Mouse (Mus musculus): ENCODE measurements around the gene Dolk. TPM values are rescaled to one million over a fixed set of nuclear protein-coding genes. Genes with fewer than 3 reads are reported as not detected.

Gene Dolk
- 10 to 100 TPM in 1 of 2 experiments, 1 to 10 TPM in 1; 8.5 to 12.3 TPM for total RNA-seq (2023)

GRCm38 (mm10) chr2:30286192-30287026 lies at the start of gene Dolk, which contains the start of gene Nup188:
Dolk (minus strand) TSS chr2:30286334.
Nup188 (plus strand) TSS chr2:30286397.

GRCm38 (mm10) chr2:30280743-30281142 lies 5.4 kb downstream of the Dolk start, which contains the start of gene Gm28038:
Gm28038 (plus strand) TSS chr2:30281043.

GRCm38 (mm10) chr2:30265767-30266253 lies 20.3 kb downstream of the Dolk start, which contains the start of gene Phyhd1:
Phyhd1 (plus strand) TSS chr2:30266203.

GRCm38 (mm10) chr2:30240267-30240666 lies 45.9 kb downstream of the Dolk start, which contains the start of gene Gm28035:
Gm28035 (plus strand) TSS chr2:30240567.

GRCm38 (mm10) chr2:30237199-30237880 lies 48.8 kb downstream of the Dolk start, which contains the start of gene Lrrc8a:
Lrrc8a (plus strand) TSS chr2:30237715.

Other genes starting within 250 kb of the Dolk start
- 1 to 10 TPM; 1.0 to 2.2 TPM for gene Wdr34, start 237.5 kb downstream of the Dolk start, total RNA-seq (2023)
- gene Set, start 229.0 kb downstream of the Dolk start, total RNA-seq (2023), result 100 to 1,000 TPM; 252 to 272 TPM
- gene Pkn3, start 208.7 kb downstream of the Dolk start, total RNA-seq (2023), result 1 to 10 TPM; 1.2 to 5.1 TPM
- 10 to 100 TPM; 16.4 to 17.2 TPM for gene Zdhhc12, start 192.7 kb downstream of the Dolk start, total RNA-seq (2023)
- 10 to 100 TPM; 75.0 to 80.9 TPM for gene Zer1, start 161.7 kb downstream of the Dolk start, total RNA-seq (2023)
- gene Tbc1d13, start 152.6 kb downstream of the Dolk start, total RNA-seq (2023), result 10 to 100 TPM; 43.0 to 54.7 TPM
- gene Endog, start 114.8 kb downstream of the Dolk start, total RNA-seq (2023), result 10 to 100 TPM; 15.3 to 16.6 TPM
- 10 to 100 TPM; 24.1 to 24.5 TPM for gene Spout1, start 107.9 kb downstream of the Dolk start, total RNA-seq (2023)
- gene Kyat1, start 80.5 kb downstream of the Dolk start, total RNA-seq (2023), result 10 to 100 TPM; 12.4 to 15.4 TPM
- 10 to 100 TPM; 60.4 to 62.7 TPM for gene Lrrc8a, start 48.6 kb downstream of the Dolk start, total RNA-seq (2023)
- gene Gm28035, start 45.8 kb downstream of the Dolk start, total RNA-seq (2023), result 1 to 10 TPM; 7.0 to 8.3 TPM
- gene Phyhd1, start 20.1 kb downstream of the Dolk start, total RNA-seq (2023), result 10 to 100 TPM; 18.3 to 26.2 TPM
- gene Gm28038, start 5.3 kb downstream of the Dolk start, total RNA-seq (2023), result not detected
- gene Nup188, start 63 bp upstream of the Dolk start, total RNA-seq (2023), result 10 to 100 TPM; 56.2 to 60.7 TPM
- 10 to 100 TPM; 96.1 to 96.7 TPM for gene Sh3glb2, start 73.0 kb upstream of the Dolk start, total RNA-seq (2023)
- gene Miga2, start 77.9 kb upstream of the Dolk start, total RNA-seq (2023), result 10 to 100 TPM; 18.8 to 21.7 TPM
- gene Dolpp1, start 105.9 kb upstream of the Dolk start, total RNA-seq (2023), result 10 to 100 TPM; 24.6 to 28.9 TPM
- 10 to 100 TPM in 1 of 2 experiments, 1 to 10 TPM in 1; 7.9 to 14.1 TPM for gene Crat, start 129.5 kb upstream of the Dolk start, total RNA-seq (2023)
- gene Ptpa, start 129.7 kb upstream of the Dolk start, total RNA-seq (2023), result 100 to 1,000 TPM in 1 of 2 experiments, 10 to 100 TPM in 1; 95.0 to 104 TPM
- under 1 TPM; 0.20 to 0.36 TPM for gene Ier5l, start 187.9 kb upstream of the Dolk start, total RNA-seq (2023)